Mouse (Mus musculus) layer of hippocampus, adult 11-12 months (tissue): ENCODE data around the gene Gm49425.

Experiments used
- DNase-seq: peaks from one replicate; pipeline ENCODE4 v3.0.0; 2022; ENCODE audit warnings: low spot score

The Gm49425 gene

DNA sequence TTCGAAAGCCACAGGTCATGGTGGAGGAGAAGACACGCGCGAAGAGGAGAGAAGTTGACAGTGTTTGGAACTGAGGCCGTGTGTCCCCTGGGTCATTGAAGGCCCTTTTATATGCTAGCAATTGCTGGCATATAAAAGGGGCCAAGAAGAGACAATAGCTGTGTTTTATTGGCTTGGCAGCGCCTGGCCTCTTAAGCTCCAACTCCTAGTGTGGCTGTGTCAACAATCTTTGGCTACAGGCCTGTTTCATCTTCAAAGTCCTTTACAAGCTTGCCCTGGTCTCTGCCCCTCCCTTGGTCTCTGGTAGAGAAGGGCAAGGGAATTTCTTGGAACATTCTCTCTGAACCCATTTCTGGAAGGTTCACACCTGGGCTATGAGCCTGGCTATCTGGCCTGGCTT is 25.6 kb downstream of the Gm49425 start, which contains the start of gene Krt83:
TSS of gene Krt83 (minus strand) at position 82 of the 400 bp plus-strand sequence.
- DNase-seq: no peak

DNA sequence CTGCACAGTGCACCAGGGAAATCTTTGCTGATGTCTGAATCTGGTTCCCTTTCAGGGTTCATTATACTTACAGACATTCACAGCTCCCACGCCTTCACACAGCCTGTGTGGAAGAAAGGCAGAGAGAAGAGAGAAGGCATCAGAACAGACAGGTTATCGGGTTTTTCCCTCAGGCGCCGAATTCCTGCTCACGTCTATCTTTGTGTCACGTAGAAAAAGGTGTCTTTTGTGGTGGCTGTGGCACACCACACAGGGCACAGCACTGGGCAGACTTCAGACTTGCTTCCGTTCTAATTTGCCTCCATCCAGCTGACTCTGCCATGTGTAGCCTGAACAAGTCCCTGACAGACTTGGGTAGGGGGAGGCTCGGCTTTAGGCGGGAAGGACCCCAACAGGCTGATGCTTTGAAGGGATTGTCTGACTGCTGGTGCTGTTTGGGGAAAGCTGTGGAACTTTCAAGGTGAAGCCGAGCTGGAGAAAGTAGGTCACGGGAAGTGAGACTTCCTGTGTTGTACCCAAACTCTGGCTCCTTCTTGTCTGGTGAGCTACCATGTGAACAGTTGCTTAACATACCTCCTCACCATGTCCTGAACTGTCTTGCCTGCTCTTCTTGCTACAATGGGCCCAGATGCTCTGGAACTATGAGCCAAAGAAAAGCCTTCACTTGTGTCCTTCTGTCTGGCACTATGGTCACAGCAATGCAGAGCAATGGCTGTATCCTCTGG is 31.0 kb downstream of the Gm49425 start:
- DNase-seq: no peak

DNA sequence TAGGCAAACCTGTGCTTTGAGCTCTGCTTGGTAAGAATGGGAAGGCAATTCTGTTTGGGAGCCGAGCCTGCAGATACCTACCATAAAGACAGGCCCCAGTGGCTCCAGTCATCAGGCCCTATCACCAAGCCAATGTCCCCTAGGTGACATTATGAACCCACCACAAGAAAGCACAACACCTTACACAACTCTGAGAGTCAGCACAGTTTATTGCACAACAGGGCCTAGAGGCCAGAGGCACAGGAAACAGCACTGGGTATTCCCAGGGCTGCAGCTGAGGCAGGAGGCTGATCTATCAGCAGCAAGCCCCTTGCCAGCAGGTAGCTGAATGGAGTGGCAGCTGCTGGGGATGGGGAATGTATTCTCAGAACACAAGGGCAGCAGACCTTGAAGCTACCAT is 32.1 kb downstream of the Gm49425 start:
- no peak for DNase-seq

DNA sequence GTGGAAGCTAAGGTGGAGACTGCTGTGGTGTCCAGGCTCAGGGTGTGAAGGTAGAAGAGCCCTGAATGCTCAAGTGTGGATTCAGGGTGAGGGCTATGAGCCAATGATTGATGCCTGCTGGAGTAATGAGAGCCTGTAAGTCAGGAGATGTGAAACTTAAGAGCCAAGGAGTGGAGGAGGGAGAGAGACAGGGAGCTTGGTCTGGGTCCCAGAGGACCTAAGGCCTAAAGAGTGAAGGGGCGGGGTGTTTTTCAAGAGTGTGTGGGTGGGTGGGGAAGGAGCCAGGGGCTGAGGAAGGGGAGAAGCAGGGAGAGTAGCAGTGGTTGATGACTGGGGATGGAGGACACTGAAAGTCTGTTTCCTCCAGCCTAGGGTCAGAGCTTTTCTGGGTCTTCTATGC is 33.4 kb downstream of the Gm49425 start:
- DNase-seq: no peak

DNA sequence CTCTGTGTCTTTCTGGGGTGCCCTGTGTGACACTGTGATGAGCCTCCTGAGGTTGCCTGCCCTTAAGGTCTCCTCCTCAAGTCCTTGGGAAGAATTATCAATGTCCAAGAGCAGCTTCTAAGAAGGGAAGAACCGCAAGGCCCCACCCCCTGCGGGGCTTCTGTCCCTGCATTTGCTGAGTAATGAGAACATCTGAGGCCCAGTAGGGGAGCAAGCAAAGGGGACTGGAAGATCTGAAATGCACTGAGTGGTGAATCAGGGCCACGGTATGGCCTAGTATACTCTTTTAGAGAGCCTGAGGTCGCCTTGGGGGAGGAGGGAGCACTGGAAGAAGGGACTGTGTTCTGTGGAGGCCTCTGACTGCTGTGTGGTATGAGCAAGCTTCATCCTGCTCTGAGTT is 35.0 kb downstream of the Gm49425 start:
- DNase-seq: no peak

DNA sequence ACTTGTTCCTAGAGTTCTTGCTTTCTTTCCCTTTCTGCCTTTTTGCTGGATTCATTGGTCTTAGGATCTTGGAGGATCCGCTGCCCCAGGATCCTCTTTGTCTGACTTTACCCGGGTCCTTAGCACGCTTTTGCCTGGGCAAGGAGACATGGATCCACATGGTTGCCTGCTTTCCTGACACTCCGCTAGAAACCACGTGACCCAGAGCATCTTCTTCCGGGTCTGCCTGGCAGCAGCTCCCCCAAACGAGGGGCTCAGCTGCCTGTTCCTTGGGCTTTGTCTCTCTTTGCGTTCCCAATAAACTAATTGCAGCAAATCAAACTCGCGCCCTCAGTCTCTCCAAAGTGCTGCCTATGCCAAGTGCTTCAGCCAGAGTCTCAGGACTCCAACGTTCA is 37.4 kb downstream of the Gm49425 start:
- no peak for DNase-seq

DNA sequence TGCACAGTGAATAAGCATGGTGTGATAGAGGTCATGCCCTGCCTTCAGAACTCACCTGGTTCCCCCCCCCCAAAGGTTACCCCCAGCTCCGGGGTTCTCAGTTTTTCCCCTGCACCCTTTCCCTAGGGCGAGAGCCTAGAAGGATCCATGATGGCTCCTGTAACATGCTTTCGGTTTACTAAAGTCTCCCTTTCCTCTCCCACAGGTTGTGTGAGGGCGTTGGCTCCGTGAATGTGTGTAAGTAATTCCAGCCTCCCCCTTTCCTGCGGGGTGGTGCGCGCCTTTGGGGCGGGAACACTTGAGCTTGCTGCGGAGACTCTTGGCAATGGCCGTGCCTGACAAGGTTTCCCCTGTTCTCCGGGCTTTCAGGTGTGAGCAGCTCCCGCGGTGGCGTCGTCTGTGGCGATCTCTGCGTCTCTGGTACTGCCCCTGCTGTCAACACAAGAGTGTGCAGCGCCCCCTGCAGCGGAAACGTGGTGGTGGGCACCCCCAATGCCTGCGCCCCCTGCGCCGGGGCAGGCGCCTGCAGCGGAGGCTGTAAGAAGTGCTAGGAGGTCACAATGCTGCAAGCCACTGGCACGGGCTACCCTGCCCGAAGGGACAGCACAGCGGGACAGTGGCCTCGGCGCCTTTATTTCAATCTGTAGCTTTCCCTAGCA is 37.9 kb downstream of the Gm49425 start:
- peak; percentile 41 for DNase-seq

DNA sequence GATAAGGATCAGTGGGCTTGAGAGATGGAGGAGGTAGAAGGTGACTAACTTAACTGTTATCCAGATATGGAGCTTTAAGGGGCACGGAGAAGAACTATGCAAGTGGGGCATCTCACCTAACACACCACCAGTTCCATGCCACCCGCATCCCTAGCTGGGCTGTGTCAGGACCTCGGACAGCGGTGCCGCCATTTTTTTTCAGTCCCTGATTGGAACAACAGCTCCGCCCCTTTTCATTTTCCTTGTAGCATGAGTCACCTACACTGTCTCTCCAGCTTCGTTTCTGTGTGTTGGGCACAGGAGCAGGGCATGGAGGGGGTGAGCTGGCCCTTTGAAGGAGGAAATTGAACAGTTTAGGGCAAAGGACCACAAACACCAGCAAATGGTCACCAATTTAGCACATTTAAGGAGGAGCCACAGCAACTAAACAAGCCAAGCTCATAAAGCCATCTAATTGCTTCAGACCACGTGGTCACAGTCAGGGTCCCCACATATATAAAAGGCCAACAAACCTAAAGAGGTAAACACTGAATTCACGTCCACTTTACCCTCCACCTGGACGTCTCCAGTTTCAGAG is 44.0 kb downstream of the Gm49425 start, which contains the start of gene Krt86:
TSS of gene Krt86 (plus strand) at position 527 of the 577 bp plus-strand sequence.
- no peak for DNase-seq

DNA sequence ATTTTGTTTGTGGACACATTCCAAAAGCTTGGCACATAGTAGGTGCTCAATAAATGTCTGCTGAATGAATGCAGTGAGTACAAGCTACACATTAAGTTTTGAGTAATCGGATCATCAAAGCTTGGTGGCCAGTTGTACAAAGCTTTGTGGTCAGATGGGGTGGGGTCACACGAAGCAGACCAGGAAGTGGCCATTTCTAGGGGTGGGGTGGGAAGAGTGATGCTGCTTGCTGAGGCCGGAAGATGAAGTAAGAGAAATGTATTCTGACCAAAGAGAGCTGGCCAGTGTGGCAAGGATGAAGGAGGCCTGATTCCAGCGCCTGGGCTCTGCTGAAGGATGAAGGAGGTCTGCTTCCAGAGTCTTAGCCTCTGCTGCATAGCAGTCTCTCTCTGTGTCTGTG is 48.0 kb downstream of the Gm49425 start:
- DNase-seq: no peak
